Mouse (Mus musculus) 3134 (cell line): ENCODE measurements around the gene Tmem242.
A peak's percentile ranks its signal among the peaks of the same experiment; 100 is the strongest.

Experiments
- DNase-seq: peaks from one replicate; pipeline ENCODE4 v3.0.0-alpha.2; 2011; ENCODE audit warnings: low spot score; ENCODE audit not compliant: insufficient read length; ENCODE audit errors: extremely low read depth

The Tmem242 gene

DNA sequence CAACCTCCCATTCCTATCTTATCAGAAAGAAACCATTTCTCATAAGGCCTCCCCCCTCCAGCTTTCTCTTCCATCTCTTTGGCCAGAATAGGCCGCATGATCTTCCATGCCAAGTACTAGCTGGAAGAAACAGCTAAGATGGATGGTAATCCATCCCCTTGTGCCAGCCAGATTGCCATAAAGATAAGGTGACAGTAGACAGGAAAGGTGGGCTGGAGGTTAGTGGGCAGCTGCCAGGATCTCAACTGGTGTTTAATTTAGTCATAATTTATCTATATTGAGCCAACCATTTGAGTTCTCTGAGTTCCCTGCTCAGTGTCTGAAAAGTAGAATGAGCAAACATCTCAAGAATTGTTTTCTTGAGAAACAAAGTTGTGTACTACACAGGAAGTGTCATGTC lies 54.4 kb downstream of the Tmem242 start:
- DNase-seq = no peak

DNA sequence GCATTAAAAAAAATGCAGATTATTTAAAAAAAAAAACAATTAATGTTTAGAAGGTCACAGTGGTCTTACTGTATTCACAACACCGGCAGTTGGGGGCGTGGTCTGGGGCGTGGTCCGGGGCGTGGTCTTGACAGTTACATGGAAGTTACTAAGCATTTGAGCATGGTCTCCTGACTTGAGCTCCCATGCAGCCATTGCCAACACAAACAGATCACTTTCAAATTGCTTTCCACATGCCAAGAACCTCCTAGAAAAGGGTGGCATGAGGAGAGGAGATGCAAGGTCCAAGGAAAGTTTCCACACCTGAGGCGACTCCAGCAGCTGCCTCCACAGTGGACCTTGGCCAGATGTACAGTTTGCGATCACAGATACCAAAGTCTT lies 62.1 kb downstream of the Tmem242 start:
- DNase-seq = peak; percentile 32

DNA sequence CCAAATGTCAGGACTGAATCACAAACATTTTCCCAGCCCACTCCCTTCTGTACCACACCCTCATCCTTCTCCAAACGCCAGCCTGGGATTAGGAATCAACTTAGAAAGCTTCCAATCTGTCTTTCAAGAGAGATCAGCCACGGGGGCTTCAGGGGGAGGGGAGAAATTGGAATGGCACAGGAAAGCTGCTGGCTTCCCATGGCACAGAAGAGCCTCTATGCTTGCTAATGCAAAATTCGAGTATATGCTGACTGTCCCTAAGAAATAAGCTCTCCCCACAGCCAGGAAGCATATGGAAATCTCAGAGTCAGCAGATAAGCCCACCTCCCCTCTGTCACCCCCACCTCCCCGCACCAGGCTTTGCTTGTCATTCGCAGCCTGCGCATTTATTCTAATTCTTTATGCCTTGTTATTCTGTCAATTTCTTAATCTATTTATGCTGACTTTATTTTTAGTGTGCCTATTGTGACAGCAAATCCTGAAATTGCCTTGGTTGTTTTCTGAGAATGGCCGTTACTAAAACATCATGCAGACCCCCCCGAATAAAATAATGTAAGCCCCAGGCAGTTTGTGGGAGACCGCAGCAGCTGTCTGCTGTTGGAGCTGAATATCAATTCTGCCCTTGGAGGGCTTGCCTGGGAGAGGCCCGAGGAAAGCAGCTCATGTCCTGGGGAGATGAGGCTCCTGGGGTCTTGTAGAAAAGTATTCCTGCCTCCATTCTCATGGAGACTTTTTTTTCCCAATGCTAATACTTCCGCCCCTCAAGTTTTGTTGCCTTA lies 62.7 kb downstream of the Tmem242 start:
- no peak for DNase-seq

DNA sequence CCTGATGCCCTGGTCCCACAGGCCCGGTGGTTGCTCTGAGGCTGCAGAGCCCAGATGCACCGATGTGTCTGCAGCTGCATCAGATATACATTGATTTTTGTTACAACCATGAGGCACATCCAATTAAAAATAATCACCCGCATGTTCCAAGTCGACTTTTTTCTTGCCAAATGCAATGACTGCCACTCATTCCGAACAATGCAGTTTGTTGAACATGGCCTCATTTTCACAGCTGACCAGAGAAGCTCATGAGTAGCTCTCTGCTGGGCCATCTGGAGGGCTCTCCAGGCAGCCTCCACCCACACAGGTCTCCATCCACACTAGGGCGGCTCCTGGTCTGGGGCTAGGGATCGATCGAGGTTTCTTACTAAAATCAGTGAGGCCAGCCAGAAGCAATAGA lies 67.1 kb downstream of the Tmem242 start:
- no peak for DNase-seq

DNA sequence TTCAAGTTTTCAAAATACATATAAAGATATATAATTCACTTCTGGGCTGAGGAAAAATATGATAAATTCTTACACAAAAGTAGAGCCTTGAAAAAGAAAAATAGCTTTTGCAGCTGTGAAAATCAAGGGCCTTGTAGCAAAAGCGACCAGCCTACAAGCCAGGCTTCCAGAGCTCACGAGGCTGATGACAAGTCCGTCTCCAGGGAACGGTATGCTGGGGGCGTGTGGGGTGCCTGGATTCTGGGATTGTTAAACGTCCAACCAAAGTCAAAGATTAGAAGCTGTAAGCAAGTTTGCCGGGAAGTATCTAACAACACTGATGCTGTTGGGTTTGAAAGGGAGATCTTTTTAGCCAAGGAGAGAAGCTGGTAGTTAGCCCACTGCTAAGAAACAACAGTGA lies 68.5 kb downstream of the Tmem242 start:
- DNase-seq = no peak

DNA sequence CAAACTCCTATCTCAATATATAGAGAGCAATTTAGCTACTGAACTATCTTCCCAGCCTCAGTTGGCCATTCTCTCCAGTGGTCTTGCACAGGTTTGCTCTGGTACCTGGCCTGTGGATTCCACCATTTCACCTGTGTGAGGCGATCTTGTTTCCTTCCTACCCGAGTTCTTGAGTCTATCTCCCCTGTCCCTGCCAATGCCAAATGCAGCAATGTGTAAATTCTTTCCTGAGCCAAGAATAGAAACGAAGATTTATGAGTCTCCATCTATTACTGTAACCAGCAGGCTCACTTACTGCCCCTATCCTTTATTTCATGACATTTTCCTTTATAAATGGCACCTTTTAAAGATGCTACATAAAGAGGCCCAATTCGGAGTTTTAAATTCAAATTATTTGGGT lies 69.0 kb downstream of the Tmem242 start:
- no peak for DNase-seq

DNA sequence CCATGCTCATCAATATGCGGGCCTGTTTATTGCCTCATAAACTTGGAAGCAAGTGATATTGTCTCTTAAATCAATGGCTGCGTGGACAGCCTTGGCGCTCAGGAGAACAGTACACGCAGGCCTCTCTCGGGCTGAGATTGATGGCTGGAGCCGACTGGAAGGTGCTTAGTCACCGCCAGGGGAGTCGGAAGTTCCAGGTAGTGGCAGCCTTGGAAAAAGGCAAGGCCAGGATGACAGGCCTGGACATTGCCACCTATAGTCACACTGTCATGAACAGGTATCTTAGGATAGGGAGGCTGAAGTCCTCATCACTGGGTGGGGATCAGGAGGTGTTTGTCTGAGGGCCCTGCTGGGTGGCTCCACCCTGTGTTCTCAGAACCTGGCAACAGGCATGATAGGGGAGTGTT lies 74.1 kb downstream of the Tmem242 start:
- DNase-seq = no peak
